Mouse (Mus musculus): ENCODE data around the gene Mdga2.
A peak's percentile ranks its signal among the peaks of the same experiment; 100 is the strongest.

The Mdga2 gene

GRCm38 (mm10) chr12:67045099-67045750, 177.1 kb downstream of the Mdga2 start:
- DNase-seq, result peak; percentile 27

- DNase-seq, result no peak
Measured at GRCm38 (mm10) chr12:67041865-67042264, 180.5 kb downstream of the Mdga2 start.

DNA sequence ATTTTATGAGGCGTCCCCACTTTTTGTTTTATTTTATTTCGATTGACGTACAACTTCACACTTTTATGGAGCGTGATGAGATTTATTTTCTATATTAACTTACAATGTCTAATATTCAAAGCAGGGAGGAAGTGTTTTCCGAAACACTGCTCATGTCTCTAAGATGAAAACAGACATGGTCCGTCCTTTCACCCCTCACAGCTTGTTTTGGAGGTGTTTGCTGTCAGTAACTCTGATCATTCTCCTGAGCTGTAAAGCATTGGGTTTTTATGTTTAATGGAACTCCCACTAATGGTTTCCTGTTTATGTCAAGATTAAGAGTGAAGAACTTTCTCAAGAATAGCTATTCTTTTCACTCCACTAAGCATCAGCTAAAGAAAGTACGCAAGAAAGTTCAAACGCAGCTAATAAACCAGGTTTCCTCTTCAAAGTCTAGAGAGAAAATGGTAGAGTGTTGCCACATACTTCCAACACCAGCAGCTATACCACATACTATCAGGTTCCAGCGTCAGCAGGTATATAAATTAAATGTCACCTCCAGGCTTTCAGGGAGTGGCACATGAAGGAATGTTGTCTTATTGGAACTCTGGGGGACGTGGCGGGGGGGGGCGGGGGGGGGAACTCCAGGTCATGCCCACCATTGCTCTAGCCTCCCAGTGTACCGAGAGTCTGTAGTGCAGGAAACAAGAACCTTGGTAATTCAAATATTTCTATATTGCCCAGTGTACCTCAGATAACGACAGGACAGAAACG, 186.7 kb downstream of the Mdga2 start:
- no peak for DNase-seq

- no peak for DNase-seq
Measured at GRCm38 (mm10) chr12:67017192-67017591, 205.2 kb downstream of the Mdga2 start.

DNA sequence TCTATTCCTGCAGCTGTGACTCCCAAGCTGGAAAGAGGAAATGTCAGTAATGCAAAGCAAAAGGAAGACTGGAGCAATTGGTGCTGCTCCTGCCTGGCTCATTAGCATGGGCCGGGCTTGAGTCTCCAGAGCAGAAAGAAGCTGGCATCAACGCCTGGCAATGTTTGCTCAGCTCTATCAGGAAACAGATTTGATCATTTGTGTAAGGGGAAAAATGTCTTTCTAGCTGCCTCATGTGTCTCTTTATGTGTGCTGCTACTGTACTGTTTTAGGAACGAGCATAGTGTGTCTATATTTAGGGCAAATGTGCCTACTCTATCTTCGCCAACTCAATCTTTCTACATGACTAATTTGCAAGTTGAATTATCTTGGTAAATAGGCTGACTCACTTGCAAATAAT, 211.0 kb downstream of the Mdga2 start:
- DNase-seq, result peak; percentile 44

DNA sequence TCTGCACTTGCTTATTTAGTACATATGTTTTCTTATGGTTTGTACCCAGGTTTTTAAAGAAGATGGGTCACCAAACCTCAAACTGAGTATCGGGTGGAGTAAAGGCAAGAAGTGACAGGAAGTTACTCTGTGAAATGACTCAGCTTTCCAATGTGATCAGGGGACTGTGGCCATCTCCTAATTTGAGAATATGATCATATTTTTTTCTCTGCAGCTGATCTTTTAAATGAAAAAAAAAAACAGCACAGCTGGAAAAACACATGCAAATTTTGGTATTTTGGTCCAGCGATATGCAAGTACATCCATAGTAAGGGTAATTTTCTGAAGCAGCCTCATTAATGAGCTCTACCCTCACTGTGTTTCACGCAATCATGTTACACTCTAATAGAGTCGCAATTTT, 212.0 kb downstream of the Mdga2 start:
- no peak for DNase-seq

DNA sequence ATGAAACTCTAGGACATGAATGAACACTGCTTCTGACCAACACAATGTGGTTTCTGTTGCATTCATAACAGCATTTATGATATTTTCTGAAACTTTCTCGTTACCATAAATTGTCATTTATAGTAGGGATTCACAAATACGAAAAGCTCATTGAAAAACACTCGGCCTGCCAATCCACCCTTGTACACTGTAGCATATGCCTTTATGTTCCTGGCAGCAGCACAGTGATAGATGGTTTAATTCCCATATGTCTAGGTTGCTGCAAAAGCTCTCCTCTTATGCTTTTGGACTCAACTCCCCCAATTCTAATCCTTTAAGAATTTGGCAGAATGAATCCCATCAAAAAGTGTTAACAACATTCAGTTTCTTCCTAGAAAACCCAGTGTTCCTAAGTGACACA, 213.2 kb downstream of the Mdga2 start:
- no peak for DNase-seq

- DNase-seq, result no peak
Measured at GRCm38 (mm10) chr12:66954129-66954528, 268.2 kb downstream of the Mdga2 start.

GRCm38 (mm10) chr12:66915741-66916140, 306.6 kb downstream of the Mdga2 start:
- DNase-seq, result no peak

GRCm38 (mm10) chr12:66899366-66899765, 323.0 kb downstream of the Mdga2 start:
- DNase-seq, result no peak

DNA sequence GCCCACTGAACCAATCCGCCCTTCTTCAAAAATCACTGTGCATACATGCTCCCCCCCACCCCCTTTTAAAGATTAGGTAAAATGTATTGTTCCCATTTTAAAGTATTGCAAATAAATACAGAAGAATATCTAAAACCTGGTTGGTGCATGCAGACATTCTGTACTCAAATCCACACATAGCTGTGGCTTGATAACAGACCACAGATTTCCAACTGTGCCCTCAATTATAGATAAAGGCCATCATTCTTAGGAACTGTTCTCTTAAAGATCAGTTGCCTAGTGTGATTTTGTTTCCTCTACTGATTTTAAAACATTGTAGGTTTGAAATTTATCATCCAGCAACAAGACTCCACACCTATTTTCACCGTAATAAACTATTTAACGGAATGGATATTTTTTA, 325.6 kb downstream of the Mdga2 start:
- DNase-seq, result no peak

- no peak for DNase-seq
Measured at GRCm38 (mm10) chr12:66890296-66890695, 332.1 kb downstream of the Mdga2 start.

DNA sequence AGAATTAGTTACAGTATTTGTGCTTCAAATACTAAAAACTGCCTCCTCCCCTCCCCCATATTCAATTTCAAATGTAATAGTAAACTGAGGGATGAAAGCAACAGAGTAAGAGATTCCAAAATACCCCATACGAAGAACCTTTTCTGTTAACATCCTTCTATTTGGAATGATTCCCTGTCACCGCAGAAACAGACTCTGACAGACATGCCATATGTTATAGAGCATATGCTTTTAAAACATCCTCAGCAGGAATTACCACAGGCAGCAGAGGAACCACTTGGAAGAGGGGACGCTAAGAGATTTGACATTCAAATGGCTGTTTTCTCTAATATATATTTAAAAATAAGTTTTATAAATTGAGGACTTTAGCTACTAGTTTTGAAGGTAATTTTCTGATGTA, 333.1 kb downstream of the Mdga2 start:
- no peak for DNase-seq

GRCm38 (mm10) chr12:66888636-66889035, 333.7 kb downstream of the Mdga2 start:
- DNase-seq, result no peak

- no peak for DNase-seq
Measured at GRCm38 (mm10) chr12:66866199-66866598, 356.1 kb downstream of the Mdga2 start.

DNA sequence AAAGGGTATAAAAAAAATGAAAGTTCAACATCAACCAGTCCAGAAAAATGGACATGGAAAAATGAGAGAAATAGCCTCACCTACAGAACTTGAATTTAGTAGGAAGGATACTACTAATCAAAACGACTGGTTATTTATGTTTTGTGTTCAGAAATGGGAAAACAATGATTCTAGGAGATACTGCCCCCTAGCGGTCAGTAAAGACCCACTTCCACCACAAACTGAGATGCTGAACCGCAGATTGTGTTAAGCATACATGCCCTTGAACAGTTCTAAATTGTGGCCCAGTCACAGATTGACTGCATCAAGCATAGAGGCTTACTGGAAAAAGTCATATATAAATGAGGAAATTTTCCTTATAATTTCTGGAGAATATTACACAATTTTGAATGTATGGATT, 369.2 kb downstream of the Mdga2 start:
- DNase-seq, result no peak

GRCm38 (mm10) chr12:66840336-66840735, 382.0 kb downstream of the Mdga2 start:
- no peak for DNase-seq

- DNase-seq, result no peak
Measured at GRCm38 (mm10) chr12:66755653-66756052, 466.7 kb downstream of the Mdga2 start.

DNA sequence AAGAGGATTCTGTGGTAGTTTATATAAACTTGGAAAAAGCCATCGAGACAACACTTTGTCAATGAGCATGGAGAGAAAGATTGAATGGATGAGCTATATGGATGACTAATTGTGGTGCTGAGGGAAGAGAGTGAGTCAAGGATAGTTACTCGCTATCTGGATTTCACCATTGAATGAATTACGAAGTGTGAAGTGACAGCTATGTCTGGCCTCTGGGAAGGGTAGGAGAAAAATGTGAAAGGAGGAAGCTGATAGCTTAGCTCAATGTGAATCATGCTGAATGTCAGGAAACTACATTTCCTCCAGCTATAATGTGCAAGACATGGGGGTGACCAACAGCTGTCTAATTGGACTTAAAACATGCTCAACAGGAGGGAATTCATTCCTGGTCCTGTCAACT, 487.8 kb downstream of the Mdga2 start:
- no peak for DNase-seq

DNA sequence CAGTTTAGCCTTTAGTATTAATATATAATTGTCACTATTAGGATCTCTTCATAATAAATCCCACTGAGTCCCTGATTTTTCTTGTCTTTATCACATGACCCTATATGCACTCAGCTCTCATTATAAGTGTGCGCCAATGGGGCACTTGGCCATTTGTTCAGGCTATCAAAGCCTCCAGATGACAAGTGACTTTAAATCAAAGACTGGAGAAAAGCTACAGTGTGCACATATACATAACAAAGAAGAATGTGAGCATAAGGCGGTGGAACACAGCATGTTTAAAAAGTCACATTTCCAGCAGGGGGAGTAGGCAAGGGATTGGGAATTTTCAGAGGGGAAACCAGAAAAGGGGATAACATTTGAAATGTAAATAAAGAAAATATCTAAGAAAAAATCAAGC, 497.9 kb downstream of the Mdga2 start:
- DNase-seq, result no peak

DNA sequence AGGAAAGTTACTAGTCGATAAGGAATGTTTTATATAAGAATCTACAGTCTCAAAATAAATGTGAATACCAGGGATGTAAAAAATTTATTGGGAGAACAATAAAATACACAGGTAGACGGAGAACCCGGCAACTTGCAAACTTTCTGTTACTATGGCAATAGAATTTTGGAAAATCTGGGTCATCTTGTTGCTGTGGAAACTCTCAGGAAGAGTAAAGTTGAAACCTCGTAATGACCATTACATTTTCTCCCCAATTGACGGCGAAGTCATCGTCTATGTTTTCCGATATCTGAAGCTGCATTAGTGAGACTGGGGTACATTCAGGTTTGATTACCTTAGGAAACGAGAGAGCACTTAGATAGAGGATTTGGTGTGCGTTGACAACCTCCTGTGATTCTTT, 514.0 kb downstream of the Mdga2 start:
- DNase-seq, result no peak

DNA sequence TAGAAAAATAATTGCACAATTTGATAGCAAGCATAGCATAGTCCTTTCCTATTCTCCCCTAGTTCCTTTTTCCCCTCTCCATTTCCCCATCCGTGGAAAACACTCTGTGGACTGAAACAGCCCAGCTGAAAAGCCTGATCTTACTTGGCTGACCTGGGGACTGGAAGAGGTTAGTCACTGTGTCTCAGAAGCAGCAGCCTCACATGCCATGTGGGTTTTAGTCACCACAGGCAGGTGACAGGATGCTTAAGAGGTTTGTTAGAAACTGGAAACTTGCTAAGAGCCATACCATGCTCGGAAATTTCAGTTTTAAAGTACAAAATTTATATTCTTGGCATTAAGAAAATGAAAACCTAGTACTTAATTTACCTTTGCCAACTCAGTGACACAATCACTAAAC, 514.9 kb downstream of the Mdga2 start:
- DNase-seq, result no peak

DNA sequence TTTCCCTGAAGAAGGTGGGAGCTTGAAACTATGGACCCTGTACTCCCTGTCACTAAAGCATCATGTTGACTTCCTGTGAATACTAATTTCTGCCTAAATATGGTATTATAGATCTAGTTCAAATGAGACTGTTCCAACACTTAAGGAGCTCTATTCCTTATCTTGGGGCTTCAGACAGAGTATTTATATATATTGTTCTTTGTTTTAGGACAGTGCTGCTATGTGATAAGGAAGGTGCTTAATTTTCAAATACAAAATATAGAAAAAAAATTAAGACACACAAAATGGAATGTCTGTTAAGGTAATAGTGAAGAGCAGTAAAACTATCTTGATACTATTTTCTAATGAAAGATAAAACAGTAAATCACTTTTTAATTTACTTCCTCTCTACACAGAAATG, 517.3 kb downstream of the Mdga2 start:
- DNase-seq, result no peak

DNA sequence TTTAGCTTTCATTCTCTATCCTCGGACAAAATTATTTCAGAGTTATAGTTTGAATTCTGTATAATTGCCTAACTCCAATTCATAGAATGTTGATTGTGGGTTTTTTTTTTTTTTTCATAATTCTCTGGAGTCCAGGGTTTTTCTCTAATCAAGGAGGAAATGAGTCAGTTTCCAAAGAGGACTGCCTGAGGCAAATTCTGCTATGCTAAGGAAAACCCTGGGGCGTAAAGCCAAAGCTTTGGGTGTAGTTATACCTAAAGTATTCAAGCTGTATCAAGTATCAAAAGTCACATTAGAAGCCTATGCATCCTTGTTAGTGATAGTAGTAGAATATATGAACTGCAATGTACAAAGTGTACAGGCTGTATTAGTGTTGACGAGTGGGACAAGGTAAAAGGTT, 519.6 kb downstream of the Mdga2 start:
- no peak for DNase-seq

DNA sequence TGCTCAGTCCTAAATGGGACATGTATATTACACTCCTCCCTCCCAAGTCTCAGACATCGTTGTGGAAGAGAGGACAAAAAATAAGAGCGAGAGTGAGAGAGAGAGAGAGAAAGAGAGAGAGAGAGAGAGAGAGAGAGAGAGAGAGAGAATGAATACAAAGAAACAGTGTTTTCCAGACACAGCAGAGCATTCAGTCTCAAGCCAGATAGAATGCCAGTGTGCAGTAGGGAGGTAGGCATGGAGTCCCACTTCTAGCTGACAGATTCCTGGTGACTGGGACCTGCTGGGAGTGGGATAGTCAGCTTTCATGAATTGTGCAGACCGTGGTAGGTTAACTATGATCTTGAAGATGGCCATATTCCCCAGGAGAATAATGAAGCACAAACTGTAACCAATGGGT, 542.8 kb downstream of the Mdga2 start:
- DNase-seq, result no peak

All from right cerebral cortex, postnatal 25 days (tissue).